Mouse (Mus musculus): ENCODE measurements around the gene Gtf2f2.
"Not testable (repeated sequence)": the region's sequence is repeated elsewhere in the genome, so short reads cannot be mapped to it uniquely, and the experiment has no call there.

The Gtf2f2 gene

DNA sequence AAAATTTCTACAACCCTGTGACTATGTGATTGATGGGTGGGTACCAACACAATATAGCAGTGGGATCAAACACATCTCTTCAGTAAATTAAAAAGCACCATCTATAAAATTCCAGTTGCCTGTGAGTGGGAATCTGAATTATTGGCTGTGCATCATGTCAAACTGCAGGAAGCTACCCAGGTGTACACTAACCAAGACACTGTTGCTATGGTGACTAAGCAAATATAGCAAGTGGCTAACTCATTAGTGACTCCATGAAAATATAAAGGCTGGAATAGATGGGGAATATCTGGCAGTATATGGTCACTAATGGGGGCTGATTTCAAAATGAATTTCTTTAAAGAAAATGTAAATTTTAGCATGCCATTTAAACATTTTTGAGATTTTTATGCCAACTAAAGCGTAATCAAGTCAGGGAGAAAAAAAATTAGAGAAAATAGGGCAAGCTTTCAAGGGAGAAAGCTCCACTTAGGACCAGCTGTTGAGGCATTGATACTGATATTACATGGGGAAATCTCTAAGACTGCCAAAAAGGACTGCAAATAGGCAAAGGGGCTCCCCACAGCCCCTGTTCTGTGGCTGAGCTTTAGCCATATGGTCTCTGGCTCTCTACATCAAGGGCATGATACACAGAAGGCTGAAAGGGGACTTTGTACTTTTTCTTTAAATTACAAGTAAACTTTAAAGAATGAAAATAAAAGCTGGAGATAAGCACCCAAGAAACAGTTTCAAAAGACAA, 87.2 kb downstream of the Gtf2f2 start:
- DNase-seq (ENCODE audit: low spot score in 2 of 2), result no peak

DNA sequence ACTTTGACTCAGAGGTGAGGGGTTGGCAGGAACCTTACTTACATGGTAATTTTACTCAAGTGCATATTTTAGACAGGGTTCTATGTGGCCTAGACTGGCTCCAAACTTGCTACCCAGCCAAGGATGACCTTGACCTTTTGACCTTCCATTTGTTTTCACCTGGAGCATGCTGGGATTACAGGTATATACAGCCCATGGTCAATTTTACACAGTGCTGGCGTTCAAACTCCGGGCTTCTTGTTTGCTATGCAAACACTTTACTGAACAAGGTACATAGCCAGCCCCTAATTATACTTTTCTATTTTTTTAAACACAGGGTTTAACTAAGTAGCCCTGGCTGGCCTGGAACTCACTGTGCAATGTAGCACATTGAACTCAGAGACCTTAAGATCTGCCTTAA, 98.0 kb downstream of the Gtf2f2 start:
- no peak for DNase-seq (ENCODE audit: low spot score in 2 of 2)

DNA sequence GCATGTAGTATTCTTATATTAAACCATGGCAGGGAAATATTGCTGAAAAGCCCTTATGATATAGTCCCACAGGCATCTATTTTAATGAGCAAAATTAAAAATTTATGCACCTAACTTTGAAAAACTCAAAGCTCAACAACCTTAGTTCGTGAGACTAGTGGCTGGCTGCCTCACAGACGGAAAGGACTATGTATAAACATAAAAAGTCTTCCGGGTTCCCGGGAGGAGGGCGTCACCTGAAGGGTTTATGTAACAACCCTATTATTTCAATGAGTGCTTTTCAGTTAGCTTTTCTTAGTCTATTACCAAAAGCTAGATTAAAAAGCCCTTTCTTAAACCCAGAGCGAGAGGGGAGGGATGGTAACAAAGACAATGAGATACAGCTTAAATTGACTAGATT, 98.7 kb downstream of the Gtf2f2 start:
- no peak for DNase-seq (ENCODE audit: low spot score in 2 of 2)

DNA sequence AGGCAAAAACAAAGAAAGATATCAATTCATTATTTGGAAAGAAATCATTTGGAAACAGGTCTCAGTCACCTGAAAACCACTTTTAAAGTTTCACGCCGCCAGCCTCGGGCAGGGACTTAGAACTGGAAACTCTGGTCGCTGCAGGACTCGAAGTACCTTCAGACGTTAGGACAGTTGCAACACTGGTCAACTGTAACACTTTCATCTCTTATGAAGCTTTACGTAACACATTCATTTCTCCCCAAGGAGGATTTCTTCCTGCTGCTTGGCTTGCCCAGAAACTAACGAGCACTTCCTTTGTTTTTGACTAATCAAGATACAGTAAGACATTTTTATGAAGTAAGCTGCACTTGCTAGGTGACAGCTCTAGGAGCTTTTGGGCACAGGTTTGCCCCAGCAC, 103.7 kb downstream of the Gtf2f2 start:
- no peak for DNase-seq (ENCODE audit: low spot score in 2 of 2)

DNA sequence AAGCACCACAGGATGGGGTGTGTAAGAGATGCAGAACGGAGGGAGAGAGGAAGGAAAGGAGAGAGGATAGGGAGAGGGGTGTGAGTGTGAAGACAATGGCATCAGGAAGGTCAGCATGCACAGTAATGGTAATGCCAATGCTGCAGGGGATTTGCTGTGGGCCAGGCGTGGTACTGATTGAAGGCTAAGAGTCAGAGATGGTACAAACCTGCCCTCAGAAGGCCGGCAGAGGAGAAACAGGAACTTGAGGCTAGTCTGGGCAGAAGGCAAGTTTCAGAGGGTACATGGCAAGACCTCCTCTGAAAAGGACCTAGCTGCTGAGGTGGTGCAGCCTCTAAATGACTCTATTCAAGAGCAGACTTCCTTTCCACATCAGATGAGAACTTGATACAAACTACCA, 105.7 kb downstream of the Gtf2f2 start:
- DNase-seq (ENCODE audit: low spot score in 2 of 2), result no peak

DNA sequence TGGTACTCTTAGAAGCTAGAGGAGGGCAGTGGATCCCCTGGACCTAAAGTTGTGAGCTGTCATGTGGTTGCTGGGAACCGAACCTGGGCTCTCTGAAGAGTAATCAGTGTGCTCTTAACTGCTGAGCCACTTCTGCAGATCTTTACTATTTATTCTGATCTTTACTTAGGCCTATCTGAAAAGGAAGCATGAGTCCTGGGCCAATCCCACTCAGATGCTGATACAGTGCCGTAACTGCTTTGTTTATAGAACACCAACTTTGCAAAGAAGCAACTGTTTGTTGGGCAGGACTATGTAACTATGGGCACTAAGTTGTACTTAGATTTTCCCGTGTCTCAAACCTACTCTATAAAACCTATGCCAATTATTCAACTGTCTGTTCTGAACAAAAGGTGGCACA, 107.5 kb downstream of the Gtf2f2 start:
- DNase-seq (ENCODE audit: low spot score in 2 of 2), result no peak

DNA sequence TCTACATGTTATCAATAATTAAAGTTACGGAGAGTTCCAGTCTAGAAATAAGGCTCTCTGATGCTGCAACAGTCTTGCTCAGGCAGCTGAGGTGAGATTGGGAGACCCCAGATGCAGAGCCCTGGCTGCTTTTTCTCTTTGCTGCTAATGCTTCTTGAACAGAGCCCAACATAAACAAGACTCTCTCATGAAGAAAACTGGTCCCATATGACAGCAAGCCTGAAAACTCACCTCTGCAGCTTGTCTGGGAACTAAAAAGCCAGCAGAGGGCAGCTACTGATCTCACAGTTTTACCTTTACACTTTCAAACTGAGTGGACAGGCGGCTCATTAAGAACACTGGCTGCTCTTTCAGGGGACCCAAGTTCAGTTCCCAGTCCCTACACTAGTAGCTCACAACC, 108.7 kb downstream of the Gtf2f2 start:
- no peak for DNase-seq (ENCODE audit: low spot score in 2 of 2)

DNA sequence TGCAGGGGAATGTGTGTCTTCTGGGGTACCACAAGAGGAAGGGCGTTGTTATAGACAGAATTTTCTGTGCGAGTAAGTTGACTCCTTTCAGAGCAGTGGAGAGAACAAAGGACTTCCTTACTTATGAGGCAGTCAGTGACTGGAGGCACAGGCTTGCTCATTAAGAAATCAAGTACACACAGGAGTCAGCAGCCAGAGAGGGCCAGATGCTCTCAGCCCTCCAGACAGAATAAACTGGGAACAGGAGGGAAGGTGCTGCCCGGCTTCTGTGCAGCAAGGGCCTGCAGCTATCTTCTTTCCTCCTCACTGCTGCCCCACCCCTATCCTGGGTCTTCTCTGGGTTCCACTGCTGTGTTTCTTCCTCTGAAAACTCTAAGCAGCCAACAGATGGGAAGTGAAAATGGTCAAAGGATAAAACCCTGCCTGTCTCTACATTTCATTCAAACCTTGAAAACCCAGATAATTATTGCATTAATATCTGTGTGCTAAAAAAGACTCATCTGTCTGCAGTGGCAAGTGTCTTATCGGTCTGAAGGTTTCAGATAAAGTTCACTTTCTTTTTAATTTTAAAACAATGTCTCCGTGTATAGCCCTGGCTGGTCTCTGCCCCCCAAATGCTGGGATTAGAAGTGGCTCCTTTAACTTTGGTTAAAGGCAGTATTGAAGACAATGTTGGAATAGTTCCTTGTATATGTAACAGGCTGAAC, 109.7 kb downstream of the Gtf2f2 start:
- DNase-seq (ENCODE audit: low spot score in 2 of 2), result no peak

DNA sequence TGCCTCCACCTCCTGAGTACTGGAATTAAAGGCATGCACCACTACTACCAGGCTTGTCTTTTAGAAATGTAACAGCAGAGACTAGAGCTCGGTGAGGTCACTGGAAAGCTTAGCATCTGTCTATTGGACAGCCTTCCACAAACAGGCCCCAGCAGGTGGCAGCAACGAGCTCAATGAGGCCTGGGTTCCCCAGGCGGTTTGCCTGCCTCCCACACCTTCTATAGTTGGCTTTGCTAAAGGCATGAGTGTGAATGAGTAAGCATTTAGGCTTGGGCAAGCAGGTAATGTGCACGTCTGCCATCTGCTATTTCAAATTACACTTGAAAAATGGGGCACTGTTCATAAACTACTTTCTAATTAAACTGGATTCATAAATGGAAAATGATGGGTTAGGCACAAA, 111.1 kb downstream of the Gtf2f2 start:
- peak; percentile 71 to 85 for DNase-seq (ENCODE audit: low spot score in 2 of 2)

DNA sequence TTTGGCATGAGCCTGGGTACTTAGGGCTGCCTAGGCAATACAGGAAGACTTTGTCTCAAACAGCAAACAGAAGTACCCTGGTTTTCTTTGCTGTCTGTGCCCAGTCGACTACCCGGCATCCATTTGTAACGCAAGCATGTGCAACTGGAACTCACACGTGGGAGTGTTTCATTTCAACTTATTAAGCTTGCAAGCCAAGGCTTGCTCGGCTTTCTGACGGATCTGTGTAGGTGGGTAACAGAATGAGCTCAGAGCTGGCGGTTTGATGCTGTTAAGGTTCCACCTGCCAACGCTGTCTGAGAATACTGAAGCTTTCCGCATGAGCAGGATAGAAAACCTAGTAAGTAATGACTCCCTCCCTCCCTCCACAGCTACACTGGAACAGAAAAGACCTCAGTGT, 118.5 kb downstream of the Gtf2f2 start:
- DNase-seq (ENCODE audit: low spot score in 2 of 2), result peak in 1 of 2 experiments; percentile 10

DNA sequence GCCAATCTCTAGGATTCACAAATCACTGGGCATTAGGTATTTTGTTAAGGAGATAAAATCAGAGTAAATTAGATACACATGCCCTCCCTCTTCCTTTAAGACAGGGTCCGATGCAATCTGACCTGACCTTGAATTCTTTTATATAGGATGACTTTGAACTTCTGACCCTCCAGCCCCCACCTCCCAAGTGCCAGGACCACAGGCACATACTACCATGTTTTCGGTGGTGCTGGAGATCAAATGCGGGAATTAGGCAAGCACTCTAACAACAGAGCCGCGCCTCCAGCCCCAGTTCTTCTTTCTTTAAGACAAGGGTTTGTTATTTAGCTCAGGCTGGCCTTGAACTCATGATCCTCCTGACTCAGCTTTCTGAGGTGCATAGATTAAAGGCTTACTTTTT, 126.8 kb downstream of the Gtf2f2 start:
- DNase-seq (ENCODE audit: low spot score in 2 of 2), result no peak

DNA sequence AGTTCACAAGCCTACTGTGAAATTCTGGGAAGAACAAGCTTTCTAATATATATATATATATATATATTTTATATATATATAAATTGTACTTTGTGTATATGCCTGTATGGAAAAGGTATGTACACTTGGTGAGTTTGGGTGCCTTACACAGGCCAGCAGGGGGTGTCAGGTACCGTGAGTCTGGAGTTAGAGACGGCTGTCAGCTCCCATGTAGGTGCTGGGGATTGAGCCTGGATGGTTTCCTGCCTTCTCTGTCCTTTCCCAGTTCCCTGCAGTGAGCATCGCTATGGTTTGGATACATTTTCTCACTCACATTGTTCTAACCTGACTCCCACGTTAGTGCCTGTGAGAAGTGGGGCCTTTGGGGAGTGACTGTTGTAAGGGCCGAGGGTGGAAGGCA, 127.3 kb downstream of the Gtf2f2 start:
- DNase-seq (ENCODE audit: low spot score in 2 of 2), result no peak

DNA sequence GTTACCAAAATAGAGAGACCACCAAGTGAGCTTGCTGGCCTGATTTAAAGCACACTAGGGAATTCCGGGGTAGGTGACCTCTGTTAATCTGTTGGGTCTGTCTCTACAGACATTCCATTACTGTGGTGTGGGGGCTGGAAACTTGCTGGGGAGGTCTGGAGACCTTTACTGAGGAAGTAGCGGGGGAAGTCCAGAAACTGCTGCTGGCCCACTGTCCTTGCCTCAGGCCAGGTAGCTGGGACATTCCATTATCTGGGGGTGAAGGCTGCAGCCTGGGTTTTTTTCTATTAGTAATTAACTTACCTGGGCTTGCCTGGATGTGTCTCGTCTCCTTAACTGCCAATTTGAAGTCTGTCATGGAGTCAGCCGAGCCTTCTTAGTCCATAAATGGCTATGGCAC, 128.8 kb downstream of the Gtf2f2 start:
- no peak for DNase-seq (ENCODE audit: low spot score in 2 of 2)

DNA sequence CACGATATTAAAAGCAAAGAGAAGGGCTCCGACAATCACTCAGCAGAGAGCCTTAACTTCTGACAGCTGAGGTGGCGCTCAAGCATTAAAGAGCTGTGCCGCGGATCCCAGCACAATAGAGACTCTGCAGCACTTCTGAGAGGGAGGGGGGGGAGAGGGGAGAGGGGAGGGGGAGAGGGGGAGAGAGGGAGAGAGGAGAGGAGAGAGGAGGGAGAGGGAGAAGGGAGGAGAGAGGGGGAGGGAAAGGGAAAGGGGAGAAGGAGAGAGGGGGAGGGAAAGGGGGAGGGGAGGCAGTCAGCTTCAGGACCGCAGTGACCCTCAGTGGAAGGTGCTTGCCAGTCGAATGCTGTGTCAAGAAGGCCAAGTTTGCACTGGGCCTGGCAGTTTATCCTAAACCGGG, 131.7 kb downstream of the Gtf2f2 start:
- no peak for DNase-seq (ENCODE audit: low spot score in 2 of 2)

DNA sequence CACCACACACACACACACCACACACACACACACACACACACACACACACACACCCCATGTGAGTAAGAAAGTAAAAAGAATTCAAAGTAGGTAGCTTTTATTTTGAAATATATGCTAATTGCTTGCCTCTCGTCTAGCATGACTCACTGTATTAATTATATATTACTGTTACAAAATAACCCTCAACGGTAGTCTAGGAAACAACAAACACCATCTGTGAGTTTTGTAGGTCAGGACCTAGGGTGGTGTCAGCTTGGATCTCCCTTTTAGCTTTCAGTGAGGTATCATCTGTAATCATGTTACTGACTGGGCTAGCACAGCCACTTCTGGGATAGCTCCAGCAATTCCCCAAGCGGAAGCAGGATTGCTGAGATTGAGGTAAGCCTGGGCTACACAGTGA, 133.4 kb downstream of the Gtf2f2 start:
- no peak for DNase-seq (ENCODE audit: low spot score in 2 of 2)

DNA sequence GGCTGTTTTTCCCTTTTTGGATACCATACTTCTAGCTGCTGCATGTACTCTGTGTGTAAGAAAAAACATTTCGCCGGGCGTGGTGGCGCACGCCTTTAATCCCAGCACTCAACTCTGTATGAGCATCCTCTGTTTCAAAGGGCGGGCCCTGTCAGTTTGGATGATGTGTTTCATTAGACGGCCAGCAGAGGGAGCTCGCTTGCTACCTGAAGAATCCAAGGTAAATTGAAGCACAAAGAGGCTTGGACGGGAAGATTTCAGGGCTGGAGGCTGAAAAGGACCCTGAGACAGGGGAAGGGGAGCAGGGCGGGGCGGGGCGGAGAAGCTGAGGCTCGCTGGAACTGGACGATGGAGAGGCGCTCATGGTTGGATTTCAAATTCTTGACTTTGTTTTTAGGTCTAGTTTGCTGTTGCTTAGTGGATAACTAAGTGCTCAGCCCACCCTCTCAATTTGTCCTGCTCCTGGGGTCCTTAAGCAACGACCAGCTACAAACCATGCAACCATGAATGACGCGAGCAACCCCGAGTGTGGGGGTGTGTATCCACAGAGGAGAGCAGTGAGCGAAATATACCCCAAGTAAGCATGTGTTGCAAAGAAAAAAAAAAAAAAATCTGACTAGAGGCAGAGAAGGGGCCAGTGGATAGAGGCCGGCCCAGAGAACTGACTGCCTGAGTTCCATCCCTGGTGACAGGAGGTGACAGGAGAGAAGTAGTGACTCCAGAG, 134.2 kb downstream of the Gtf2f2 start:
- DNase-seq (ENCODE audit: low spot score in 2 of 2), result peak; percentile 49 to 63

DNA sequence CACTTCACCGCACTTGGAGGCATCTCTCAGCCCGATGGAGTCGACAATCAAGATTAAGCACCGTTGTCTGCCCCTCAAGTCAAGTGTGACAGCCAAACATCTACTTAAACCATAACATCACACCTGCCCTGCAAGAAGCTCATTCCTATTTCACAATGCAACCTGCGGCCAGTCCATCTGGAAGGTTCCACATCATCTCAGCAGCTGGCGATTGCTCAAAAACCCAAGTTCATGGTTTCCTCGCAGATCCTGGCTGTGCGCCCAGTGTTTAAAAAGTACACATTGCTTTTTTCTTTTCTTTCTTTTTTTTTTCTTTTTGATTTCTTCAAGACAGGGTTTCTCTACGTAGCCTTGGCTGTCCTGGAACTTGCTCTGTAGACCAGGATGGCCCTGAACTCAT, 137.1 kb downstream of the Gtf2f2 start:
- no peak for DNase-seq (ENCODE audit: low spot score in 2 of 2)

DNA sequence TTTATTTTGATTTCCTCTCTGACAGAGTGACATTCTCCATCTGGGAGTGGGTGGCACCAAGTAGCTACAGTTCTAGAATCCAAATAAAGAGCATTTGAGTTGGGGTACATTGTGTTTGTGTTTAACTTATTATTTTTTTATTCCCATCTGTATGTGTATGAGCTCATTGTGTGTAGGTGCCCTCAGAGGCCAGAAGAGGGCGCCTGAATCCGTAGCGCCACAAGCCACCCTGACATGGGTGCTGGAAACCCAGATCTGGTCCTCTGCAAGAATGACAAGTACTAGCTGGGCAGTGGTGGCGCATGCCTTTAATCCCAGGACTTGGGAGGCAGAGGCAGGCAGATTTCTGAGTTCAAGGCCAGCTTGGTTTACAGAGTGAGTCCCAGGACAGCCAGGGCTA, 138.9 kb downstream of the Gtf2f2 start:
- no peak for DNase-seq (ENCODE audit: low spot score in 2 of 2)

DNA sequence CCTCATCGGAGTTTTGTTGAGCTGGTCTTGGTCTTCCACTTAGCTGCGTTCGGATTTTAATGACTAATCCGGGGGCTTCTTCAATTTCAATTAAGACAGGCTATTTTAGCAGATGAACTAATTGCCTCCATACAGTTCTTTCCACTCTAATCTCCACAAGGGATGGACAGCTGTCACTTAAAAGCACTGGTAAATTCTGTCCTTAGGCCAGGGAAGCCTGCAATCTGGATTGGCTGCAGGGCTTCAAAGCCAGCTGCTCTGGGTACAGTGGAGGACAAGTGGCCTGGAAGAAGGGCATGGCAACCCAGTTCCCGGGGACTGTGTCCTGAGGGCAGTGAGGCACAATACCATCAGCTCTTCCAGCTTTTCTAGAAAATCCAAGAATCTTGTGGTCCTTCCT, 139.6 kb downstream of the Gtf2f2 start:
- no peak for DNase-seq (ENCODE audit: low spot score in 2 of 2)

DNA sequence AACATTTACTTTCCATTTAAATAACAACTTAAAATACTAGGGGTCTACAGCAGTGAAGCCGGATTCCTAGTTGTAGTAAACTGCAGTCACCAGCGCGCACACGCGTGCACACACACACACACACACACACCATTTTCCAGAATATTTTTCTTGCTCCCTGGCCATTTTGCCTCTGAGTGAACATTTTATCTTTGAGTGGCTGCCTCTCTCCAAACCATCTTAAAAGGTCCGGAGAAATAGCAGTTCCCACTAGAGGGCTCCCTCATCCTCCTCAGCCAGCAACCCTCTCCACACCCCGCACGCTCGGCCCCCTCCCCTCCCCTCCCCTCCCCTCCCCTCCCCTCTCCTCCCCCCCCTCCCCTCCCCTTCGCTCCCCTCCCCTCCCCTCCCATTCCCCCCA, 140.0 kb downstream of the Gtf2f2 start:
- no peak for DNase-seq (ENCODE audit: low spot score in 2 of 2)

DNA sequence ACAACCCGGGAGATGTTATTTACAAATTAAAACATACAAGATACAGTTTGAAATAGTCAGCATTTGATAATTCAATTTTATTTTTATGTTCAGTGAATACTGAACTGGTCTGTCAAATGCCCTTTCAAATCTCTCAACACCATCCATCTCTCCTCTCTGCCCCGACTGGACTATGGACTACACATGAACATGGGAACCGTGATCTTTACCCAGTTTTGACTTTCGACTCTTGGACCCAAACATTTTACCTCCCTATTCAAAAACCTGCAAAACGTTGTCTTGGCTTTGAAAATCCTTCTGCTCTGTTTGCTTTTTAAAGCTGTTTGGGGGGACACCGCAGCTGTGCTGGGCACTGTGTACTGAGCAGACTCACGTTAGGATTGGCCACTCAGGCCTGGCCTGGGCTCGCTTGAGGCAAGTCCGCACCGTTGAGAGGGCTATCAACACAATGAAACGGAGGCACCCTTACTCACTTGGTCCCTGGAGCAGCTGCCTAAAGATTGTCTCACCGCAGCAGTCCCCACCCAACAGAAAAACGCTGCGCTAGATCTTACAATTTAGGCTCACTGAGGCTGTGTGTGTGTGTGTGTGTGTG, 140.8 kb downstream of the Gtf2f2 start:
- no peak for DNase-seq (ENCODE audit: low spot score in 2 of 2)

DNA sequence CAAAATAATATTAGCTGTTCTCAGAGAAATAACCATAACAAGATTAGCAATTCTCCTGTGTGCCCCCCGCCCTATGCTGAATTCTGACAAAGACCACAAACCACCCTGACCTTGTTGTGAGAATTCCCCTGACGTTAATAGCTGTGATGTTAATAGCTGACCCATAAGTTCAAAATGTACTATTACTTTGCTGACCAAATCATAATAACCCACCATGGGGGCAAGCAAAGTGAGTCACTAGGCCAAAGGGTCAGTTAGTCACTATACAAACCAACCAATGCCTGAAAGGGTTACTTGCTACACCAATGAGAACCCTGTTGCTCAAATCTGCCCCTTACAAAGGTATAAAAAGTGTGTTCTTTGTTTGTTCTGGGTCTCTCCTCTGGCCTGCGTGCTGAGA, 142.6 kb downstream of the Gtf2f2 start:
- DNase-seq (ENCODE audit: low spot score in 2 of 2), result not testable (repeated sequence)
